Mouse (Mus musculus) G1E (cell line): Measurements from ENCODE around the gene Bmpr1b. TPM values are rescaled to one million over a fixed set of nuclear protein-coding genes. Genes with fewer than 3 reads are reported as not detected.

Experiments used
- ATAC-seq: 2 replicates; pipeline ENCODE4 v1.8.0; 2016; ENCODE audit warnings: mild to moderate bottlenecking; ENCODE audit not compliant: insufficient number of reproducible peaks, poor library complexity, low FRiP score, severe bottlenecking; ENCODE audit errors: extremely low read depth
- DNase-seq: peaks from one replicate; pipeline ENCODE4 v3.0.0; 2012; ENCODE audit warnings: low spot score
- H3K27me3 ChIP-seq: 2 replicates; pipeline ENCODE4 v1.6.1; 2012; ENCODE audit warnings: mild to moderate bottlenecking, low read length, inconsistent platforms; ENCODE audit not compliant: insufficient read depth
- H3K36me3 ChIP-seq: replicated peaks from 2 replicates; pipeline ENCODE3; 2012; ENCODE audit warnings: mild to moderate bottlenecking, inconsistent platforms
- H3K4me1 ChIP-seq: 2 replicates; pipeline ENCODE4 v1.6.1; 2012; ENCODE audit warnings: low read depth, low read length, inconsistent platforms, mixed read lengths; ENCODE audit not compliant: insufficient read depth
- H3K4me3 ChIP-seq: 2 replicates; pipeline ENCODE4 v1.5.1; 2012; ENCODE audit warnings: low read depth, mild to moderate bottlenecking, inconsistent platforms, low read length, moderate library complexity, mixed read lengths
- H3K9me3 ChIP-seq: replicated peaks from 2 replicates; pipeline ENCODE4 v1.6.1; 2012; ENCODE audit warnings: inconsistent platforms
- CTCF ChIP-seq: IDR thresholded peaks from 2 replicates; pipeline ENCODE4 v1.5.1; 2012; ENCODE audit warnings: low read depth, low read length, inconsistent platforms, mixed read lengths
- GATA1 ChIP-seq: IDR thresholded peaks from 2 replicates; pipeline ENCODE4 v1.6.1; 2012; ENCODE audit warnings: borderline replicate concordance, low read length, inconsistent platforms, mixed read lengths
- GATA2 ChIP-seq: IDR thresholded peaks from 2 replicates; pipeline ENCODE4 v1.6.1; 2012; ENCODE audit warnings: low read depth, low read length, inconsistent platforms, borderline replicate concordance
- POLR2AphosphoS5 ChIP-seq: IDR thresholded peaks from 2 replicates; pipeline ENCODE4 v1.6.1; 2012; ENCODE audit warnings: low read depth, low read length, inconsistent platforms; ENCODE audit not compliant: insufficient replicate concordance
- TAL1 ChIP-seq: conservative IDR thresholded peaks from 2 replicates; pipeline ENCODE4 v1.6.1; 2012; ENCODE audit warnings: low read depth, low read length, inconsistent platforms, mixed read lengths
- polyA plus RNA-seq: library from polyadenylated mRNA; stranded (reverse); fragments of >175 nt; gene quantifications from 2 replicates; pipeline ENCODE4 v1.2.3, GENCODE M21; 2012
- total RNA-seq, 2 experiments: library from RNA; stranded (forward) in 1 of 2; stranded (reverse) in 1 of 2; fragments of 200-1000 nt in 1 of 2; fragments of >200 nt in 1 of 2; fragmentation: Nextera tagmentation in 1 of 2; gene quantifications; 2 replicates each; pipeline ENCODE4 v1.2.3; 2014 to 2017

Gene Bmpr1b
- total and polyA plus RNA-seq, 3 experiments = 0.11 TPM; not detected in 2

DNA sequence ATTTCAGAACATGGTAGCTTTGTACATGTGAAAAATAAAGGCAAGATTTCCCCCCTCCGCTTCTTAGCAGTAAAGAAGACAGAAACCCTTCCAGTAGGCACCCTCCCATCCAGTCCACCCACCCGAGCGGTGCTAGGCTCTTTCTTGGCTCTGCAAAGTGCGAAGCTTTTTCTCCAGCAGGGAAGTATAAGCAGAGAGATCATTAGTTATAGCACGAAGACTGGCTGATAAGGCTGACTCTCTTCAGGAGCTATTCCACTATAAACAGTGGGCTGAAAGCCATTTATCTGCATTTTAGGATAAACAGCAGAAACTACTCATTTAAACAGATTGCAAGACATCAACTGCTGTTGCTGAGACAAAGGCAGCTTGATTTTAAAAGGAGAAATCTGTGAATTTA lies 274.1 kb downstream of the Bmpr1b start:
- no peak overlapping the region for H3K4me3 ChIP-seq
- DNase-seq (no peak), ATAC-seq (no peak)
- H3K9me3 ChIP-seq = no peaks in the 10 kb centered on the region
- no peaks in the 10 kb centered on the region for H3K4me1 ChIP-seq
- no peak for TF ChIP-seq TAL1
- no peak for TF ChIP-seq POLR2AphosphoS5
- TF ChIP-seq GATA2 = no peak
- no peak for TF ChIP-seq CTCF
- TF ChIP-seq GATA1 = no peak
- no peaks in the 10 kb centered on the region for H3K27me3 ChIP-seq
- no peaks in the 10 kb centered on the region for H3K36me3 ChIP-seq

GRCm38 (mm10) chr3:141890668-141891067 lies 278.6 kb downstream of the Bmpr1b start:
- H3K9me3 ChIP-seq = no peaks in the 10 kb centered on the region
- no peaks in the 10 kb centered on the region for H3K36me3 ChIP-seq
- DNase-seq (no peak), ATAC-seq (no peak)
- no peak for TF ChIP-seq POLR2AphosphoS5
- no peak for TF ChIP-seq GATA2
- no peak for TF ChIP-seq TAL1
- TF ChIP-seq CTCF = no peak
- no peak for TF ChIP-seq GATA1
- H3K4me3 ChIP-seq = no peak overlapping the region
- H3K27me3 ChIP-seq = no peaks in the 10 kb centered on the region
- H3K4me1 ChIP-seq = no peaks in the 10 kb centered on the region

GRCm38 (mm10) chr3:141887476-141888274 lies 281.6 kb downstream of the Bmpr1b start:
- Histone ChIP-seq H3K9me3 (no peaks in the 10 kb centered on the region), H3K4me1 (no peaks in the 10 kb centered on the region), H3K27me3 (no peaks in the 10 kb centered on the region), H3K36me3 (no peaks in the 10 kb centered on the region), H3K4me3 (no peak overlapping the region)
- DNase-seq (no peak), ATAC-seq (no peak)
- TF ChIP-seq TAL1 = no peak
- no peak for TF ChIP-seq GATA2
- TF ChIP-seq GATA1 = no peak
- TF ChIP-seq POLR2AphosphoS5 = no peak
- no peak for TF ChIP-seq CTCF

DNA sequence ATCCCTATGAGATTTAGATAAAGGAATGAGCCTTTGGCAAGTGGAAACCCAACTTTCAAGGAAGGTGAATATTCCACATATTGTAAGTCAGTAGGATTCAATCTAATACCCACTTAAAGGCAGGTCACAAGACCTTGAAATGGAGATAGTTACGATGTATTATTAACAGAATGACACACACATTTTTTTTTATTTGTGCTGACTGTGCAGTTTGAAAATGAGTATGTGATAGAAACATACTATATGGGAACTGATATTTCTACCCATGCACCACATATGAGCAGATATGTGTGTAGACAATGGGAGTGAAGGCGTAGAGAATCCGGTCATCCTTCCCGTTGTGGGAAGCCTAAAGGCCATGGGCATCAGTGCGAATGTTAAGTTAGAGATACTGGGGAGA lies 285.0 kb downstream of the Bmpr1b start:
- no peaks in the 10 kb centered on the region for H3K9me3 ChIP-seq
- no peaks in the 10 kb centered on the region for H3K4me1 ChIP-seq
- no peaks in the 10 kb centered on the region for H3K27me3 ChIP-seq
- ATAC-seq = no peak
- TF ChIP-seq POLR2AphosphoS5 (no peak), GATA2 (no peak), GATA1 (no peak), CTCF (no peak), TAL1 (no peak)
- H3K36me3 ChIP-seq = no peaks in the 10 kb centered on the region
- no peak overlapping the region for H3K4me3 ChIP-seq
- DNase-seq = no peak

- Histone ChIP-seq H3K4me3 (no peak overlapping the region), H3K36me3 (no peaks in the 10 kb centered on the region), H3K4me1 (no peaks in the 10 kb centered on the region), H3K27me3 (no peaks in the 10 kb centered on the region), H3K9me3 (no peaks in the 10 kb centered on the region)
- DNase-seq = no peak
- ATAC-seq = no peak
- TF ChIP-seq POLR2AphosphoS5 (no peak), CTCF (no peak), GATA2 (no peak), TAL1 (no peak), GATA1 (no peak)
Measured at GRCm38 (mm10) chr3:141882496-141882895, 286.7 kb downstream of the Bmpr1b start.

- Histone ChIP-seq H3K4me1 (no peaks in the 10 kb centered on the region), H3K36me3 (no peaks in the 10 kb centered on the region), H3K27me3 (no peaks in the 10 kb centered on the region), H3K4me3 (no peak overlapping the region), H3K9me3 (no peaks in the 10 kb centered on the region)
- no peak for DNase-seq
- ATAC-seq = no peak
- TF ChIP-seq POLR2AphosphoS5 (no peak), GATA2 (no peak), GATA1 (no peak), TAL1 (no peak), CTCF (no peak)
Measured at GRCm38 (mm10) chr3:141872337-141873042, 296.7 kb downstream of the Bmpr1b start.
